Mouse (Mus musculus) cerebellum, adult 9-11 months (tissue): ENCODE measurements at regions not wholly inside any gene's neighbourhood (a gene's known extent, or its start where the extent isn't known, plus 50 kb on each side); places are given as distances from the start of the nearest gene placed in this dataset.
"Not testable (repeated sequence)": the region's sequence is repeated elsewhere in the genome, so short reads cannot be mapped to it uniquely, and the experiment has no call there.

Experiments
- DNase-seq: peaks from one replicate; pipeline ENCODE4 v3.0.0; 2022

DNA sequence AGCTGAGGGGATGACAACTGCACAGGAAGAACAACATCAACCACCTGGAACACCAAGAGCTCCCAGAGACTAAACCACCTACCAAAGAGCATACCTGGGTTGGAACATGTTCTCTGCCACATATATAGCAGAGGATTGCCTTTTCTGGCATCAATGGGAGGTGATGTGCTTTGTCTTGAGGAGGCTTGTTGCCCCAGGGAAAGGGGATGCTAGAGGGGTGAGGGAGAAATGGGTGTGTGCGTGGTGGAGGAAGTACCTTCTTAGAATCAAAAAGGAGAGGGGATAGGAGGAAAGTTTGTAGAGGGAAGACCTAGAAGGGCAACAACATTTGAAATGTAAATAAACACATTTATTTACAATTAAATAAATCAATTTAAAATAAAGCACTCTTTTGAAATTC lies 358.5 kb upstream of the Pfkp start:
- DNase-seq = no peak

DNA sequence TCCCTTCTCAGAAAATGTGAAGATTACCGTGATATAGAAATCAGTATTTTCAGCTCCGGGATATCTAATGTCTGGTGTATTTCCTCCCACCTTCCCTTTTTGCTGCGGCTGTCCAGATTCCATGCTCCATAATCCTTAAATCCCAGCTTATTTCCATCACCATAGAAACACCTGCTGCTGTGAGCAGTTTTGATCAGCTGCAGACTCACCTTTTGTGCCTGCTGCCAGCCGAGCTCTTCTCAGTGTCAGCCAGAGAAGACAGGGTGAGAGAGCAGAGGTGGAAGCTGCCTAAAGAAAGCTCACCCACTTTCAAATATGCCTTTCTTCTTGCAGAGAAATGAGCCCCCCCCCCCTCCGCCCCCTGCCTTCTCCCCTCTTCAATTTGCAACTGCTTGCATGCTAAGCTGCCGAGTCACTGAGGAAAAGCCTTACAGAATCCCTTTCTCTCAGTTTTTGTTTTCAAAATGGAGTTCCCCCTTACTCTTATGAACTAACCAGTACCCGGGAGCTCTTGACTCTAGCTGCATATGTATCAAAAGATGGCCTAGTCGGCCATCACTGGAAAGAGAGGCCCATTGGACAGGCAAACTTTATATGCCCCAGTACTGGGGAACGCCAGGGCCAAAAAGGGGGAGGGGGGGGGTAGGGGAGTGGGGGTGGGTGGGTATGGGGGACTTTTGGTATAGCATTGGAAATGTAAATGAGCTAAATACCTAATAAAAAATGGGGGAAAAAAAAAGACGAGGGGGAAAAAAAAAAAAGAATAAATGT lies 350.1 kb upstream of the Pfkp start:
- not testable (repeated sequence) for DNase-seq

DNA sequence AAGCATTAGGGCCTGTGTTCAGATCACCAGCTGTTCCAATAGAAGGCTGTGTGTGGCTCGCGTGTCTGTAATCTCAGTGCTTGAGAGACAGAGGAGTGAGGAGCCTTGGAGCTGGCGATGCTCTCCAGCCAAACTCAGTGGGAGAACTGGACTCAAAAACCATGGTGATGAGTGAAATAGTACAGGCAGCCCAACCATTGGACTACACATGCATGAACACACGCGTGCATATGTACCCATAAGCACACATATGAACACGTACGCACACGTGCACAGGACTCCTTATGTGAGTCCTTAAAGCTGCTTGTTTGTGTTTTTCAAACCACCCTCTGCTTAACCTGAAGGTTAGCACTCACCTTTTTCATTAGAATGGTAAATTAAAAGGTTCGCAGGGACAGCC lies 349.5 kb upstream of the Pfkp start:
- no peak for DNase-seq

DNA sequence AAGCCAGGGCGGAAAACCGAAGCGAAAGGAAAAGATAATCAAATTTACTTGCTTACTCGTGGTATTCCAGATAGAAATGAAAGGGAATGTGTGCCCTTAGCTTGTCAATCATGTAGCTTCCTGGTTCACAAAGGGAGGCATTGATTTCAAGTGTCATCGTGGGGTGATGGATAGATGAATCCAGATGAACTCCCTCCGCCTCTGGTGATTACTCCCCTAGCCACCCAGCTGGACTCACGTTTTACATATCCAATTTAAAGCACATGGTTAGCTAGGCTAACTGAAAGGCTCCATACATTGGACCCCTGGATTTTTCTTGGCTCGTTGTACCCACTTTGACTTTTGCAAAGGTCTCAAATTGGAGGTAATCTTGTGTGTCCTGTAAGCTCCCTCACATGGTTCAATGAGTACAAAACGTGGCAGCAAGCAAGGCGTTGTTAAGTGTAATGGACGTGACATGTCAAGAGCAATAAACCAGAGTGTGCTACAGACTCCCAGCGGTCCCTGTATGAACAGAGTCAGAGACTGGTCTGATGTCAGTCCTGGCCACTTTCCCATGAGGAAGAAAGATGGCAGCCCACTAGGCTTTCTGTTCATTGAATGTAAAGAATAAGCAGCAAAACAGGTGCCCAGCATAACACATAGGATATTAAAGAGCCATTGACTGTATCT lies 343.9 kb upstream of the Pfkp start:
- DNase-seq = no peak

DNA sequence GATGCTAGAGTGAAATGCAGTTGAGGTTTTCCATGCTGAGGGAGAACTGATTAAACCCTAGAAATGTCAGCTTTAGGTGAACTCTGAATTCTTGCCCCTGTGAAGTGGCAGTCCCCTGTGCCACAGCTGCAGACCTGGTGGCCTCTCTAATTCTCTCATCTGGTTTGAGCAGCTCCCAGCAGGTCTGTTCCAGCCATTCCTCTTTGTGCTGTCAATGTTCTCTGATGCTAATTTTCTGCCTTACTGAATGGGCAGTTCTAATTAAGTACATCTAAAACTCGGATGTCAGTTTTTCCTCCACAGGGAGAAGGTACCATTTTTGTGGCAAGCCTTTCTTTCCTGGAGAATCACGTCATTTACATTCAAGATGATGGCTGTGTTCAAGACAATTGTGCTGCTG lies 343.1 kb upstream of the Pfkp start:
- no peak for DNase-seq

DNA sequence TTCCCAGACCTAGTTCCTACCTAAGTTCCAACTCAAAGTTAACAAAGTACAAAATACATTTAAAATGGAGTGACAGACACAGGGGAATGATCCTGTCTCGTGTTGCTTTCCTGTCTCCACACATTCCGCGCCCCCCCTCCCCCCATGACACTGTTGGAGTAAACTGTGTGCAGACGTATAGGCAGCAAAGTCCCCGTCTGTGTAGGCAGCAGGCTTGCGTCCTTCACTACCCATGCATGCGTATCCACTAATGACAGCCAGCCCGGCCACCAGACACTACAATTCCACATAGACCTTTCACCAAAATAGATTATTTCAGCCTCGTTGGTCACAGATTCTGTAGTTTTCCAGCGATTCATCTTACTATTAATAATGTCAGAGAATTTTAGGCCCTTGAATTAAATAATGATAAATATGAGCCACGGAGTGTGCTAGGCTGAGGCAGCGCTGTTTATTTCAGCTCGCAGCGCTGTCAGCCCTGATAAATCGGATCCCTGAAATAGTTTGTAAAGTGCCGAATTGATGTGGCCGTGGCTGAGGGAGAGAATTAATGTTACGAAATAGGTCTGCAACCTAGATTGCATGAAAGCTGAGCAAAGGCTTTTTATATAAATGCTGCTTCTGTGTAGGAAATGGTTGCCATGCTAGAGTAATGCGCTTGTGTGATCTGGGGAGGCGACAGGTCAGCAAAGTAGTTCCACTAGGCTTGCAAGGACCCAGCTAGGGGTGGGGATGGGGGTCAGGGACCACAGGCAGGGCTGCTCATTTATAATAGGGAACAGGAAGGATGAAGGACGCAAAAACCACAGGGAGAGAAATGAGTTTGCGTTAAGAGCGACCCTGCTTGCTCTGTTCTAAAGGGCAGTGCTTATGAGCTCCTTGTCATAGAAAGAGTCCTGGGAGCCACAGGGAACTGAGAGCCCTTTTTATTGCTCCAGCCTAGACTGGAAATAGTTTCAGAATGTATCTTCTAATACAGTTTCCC lies 336.7 kb upstream of the Pfkp start:
- no peak for DNase-seq

DNA sequence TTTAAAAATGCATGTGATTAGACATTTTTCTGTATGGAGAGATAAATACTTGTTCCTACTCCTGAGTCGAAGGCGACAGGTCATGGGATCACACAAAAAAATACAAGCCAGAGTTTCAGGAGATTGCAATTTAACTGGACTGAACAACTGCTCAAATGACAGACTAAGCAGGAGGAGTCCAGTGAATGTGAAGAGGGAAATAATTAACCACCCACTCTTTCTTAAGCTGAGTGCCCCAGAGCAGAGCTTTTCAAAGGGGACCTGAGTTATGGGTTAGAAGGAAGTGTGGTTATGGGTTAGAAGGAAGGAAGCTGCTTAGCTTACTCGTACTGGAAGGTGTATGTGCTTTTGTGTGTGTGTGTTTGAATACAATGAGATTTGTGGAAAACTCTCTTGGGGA lies 307.1 kb upstream of the Pfkp start:
- no peak for DNase-seq

DNA sequence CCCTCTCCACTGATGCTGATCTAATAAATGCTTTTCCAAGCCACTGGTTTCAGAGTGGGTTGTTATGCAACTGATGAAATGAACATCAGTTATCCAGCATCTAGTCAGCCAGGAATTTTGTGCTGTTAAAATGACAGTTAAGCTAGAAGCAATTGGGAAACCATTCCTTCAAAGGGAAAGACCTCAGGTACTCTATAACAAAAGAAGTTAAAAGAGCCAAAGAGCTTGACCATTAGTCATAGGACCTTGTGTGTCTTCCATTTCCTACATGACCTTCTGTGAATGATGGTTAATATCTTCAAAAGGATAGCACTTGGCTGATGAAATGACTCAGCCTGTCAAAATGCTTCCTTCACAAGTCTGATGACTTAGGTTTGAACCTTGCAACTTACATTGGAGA lies 275.6 kb upstream of the Pfkp start:
- no peak for DNase-seq

DNA sequence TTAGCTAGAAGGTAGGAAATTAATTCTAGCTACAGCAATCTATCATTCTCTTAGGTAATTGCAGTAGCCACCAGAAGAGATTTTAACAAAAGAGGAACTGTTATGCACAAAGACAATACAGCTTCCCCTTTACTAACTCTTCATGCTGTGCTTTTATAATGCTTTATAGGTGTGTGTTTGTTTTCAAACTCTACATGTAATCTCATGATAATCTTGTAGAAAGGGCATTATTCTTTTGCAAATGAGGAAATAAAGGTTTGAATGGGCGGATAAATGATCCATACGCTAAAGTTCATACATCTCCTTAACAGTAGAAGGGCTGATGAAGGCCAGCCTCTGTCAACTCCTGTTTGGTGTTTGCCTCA lies 273.8 kb upstream of the Pfkp start:
- DNase-seq = no peak

DNA sequence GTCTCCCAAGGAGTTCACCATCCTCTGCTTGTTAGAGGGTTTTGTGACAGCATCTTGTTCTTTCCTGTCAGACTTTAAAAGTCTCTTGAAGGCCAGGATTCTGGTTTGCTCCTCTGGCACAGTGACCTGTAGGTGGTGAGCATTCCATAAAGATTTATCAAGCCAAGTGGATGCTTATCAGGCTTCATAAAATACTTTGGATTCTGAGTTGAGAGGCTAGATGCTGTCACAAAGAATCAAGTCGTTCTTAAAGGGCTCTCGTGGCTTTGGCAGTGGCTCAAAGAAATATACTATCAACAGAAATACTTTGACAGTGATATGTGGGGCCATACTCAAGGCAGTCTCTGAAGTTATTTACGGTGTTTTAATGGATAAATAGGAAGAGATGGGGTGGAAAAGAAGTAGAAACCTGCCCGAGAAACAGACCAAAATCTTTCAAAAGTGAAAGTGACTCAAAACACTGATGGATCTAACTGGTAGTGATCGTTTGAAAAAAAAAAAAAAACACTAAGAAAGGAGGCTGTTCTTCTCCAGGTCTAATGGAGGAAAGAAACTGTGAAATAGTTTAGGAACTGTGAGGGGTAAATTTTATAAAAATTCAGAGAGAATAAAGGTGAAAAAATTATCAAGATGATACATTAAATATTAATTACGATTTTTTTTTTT lies 273.2 kb upstream of the Pfkp start:
- DNase-seq = no peak

DNA sequence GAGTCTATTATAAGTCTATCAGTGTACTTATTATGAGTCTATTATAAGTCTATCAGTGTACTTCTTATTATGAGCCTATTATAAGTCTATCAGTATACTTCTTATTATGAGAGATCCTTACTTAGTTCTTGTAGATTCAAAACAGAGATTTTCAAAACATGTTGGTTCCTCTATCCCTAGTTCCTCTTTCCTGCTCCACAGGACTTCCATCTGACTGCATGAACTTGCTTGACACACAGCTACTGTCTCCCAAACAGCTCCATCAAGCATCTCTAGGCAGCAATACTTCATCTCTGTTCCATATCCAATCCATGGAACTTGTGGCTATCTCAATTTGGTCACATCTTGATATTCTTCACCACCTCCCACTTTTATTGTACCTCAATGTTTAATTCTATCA lies 257.4 kb upstream of the Pfkp start:
- no peak for DNase-seq

DNA sequence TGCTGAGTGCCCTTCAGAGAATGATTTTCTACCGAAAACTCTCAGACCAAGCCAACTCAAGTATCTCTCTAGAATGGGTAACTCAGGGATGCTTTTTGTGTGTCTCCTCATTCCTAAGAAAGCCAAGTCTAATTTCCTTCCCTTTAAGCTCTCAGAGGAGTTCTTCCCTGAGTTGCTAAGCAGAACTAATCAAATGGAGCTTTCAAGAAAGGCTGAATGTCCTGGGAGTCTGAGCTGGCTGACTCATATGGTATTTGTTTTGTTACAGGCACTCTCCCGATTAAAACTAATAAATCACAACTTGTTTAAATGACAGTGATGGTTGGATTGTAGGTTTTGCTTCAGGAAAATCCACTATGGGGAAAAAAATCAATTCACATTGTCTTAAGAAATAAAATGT lies 253.1 kb upstream of the Pfkp start:
- no peak for DNase-seq

DNA sequence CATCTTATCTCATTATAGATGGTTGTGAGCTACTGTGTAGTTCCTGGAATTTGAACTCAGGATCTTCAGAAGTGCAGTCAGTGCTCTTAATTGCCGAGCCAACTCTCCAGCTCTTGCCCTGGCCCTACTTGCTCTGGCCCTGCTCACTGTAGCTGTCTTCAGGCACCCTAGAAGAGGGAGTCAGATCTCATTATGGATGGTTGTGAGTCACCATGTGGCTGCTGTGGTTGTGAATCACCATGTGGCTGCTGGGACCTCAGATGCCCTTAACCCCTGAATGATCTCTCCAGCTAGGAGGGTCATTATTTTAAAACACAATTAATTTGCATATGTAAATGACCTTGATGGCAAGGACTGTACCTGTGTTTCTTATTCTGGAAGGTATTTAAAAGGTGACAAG lies 249.1 kb upstream of the Pfkp start:
- no peak for DNase-seq

DNA sequence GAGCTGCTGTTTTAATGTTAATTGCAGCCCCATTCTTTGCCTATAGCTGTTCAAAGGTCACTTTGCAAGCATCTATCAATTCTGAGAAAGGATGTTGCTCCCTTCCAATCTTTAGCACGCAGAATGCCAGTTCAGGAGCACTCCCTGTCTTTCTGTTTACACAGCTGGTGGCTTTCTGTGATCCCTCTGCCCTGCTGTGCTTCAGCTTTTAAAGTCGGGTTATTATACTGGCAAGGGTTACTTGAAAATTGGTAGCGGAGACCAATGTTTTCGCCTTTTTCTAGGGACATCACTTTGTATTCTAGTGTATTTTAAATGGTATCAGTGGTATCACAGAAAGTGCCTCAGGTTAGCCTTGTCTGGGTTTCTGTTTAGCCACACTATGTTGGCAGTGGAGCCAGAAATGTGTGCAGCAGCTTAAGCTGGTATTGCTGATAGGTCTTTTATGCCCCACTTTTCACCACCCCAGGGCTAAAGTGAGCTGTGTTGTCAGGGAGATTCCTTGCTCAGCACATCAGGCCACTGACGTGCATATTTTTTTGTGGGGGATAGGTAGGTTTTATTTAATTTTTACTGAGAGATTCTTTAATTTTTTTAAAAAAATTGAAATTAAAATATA lies 243.0 kb upstream of the Pfkp start:
- DNase-seq = no peak

DNA sequence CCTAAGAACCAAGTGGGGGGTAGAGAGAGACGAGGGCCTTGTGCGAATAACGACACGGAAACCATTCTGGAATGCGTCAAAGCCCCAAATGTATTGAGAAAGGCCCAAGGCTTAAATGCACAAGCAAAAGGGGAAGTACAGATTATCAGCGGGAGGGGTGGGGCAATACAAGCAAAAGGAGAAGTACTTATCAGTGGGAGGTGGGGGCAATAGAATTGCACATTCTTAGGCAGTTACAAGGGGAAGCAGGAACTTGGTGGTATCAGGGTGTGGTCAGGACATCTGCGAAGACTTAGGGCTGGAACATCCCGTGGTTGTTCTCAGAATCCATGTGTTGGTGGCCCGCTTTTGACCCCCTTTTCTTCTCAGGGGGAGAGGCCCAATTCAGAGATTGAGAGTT lies 240.9 kb upstream of the Pfkp start:
- not testable (repeated sequence) for DNase-seq

DNA sequence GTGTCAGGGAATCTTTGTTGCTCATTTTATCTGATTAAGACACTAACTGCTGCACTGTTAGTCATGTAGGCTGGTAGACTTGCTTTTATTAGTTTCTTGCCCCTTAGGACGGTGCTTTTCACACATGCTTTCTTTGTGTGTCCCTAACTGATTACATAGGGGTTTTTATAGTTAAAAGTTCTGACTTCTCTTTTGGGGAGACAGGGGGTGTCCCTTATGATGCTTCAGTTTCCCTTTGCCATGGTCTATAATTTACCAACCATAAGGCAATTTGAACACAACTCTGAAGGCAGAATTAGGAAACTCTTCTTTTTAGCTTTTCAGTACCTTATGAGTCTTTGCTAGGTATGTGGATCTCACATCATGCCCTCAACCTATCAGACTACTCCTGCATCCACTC lies 239.8 kb upstream of the Pfkp start:
- DNase-seq = no peak

DNA sequence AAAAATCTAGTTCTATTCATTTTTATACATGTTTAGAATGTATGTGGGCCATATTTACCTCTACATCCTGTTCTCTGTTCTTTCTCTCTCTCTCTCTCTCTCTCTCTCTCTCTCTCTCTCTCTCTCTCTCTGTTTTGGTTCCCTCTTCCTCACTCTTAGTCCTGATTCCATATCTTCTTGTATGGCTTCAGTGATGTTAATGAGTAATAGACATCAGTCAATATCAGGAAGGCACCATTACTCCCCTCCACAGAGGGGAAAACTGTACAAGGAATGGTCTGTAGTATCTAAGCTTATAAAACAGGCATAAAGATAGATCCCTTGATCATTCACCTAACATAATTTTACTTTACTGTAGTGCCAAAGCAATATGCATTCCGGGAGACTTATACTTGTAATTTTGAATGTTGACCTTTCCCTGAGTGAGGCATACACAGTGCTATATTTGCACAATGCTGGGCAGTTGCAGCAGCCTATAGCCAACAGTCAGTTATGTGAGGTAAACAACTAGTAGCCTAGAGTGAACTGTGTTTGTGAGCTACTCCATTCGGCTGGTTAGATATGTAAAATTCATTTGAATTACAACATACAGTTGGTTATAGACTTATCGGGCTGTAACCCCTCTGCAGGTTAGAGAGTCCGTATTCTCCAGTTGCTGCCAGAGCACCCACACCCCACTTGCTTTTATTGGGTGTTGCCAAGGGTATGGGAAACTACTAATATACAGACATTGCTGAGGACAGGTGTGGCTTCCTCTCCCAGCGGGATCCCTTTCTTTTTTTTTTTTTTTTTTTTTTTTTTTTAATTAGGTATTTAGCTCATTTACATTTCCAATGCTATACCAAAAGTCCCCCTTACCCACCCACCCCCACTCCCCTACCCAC lies 228.7 kb upstream of the Pfkp start:
- no peak for DNase-seq

DNA sequence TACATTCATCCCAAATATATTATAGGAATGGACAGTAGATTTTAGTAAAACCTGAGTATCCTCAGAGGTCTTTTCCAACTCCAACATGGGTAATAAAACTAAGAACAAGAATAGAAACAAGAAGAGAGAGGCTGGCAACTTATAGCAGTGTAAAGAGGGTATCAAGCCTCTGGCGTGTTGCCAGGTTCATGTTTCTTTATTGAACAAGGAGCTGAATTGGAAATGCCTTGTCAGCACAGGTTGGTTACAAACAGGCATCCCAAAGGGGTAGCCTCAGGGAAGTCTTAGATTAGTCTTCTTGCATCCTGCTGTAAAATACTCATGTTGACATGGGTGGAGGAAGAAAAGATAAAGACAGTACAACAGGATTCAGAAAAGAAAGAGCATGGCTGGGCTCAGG lies 213.6 kb upstream of the Pfkp start:
- no peak for DNase-seq

DNA sequence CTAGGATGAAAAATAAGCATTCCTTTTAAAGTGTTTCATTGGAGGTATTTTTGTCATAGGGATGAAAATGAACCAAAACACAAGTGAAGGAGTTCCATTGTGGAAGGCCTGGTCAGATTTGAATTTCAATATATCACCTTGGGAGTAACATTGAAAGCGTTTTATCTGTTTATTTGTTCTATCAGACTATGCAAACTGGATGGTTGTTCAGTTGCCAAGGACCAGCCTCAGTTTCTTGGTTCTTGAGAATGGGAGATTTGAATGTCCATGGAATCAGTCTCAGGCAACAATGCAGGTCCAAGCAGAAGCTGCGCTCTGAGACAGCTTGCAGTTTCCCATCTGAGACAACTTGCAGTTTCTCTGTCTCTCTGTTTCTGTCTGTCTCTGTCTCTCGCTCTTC lies 211.0 kb upstream of the Pfkp start:
- no peak for DNase-seq

DNA sequence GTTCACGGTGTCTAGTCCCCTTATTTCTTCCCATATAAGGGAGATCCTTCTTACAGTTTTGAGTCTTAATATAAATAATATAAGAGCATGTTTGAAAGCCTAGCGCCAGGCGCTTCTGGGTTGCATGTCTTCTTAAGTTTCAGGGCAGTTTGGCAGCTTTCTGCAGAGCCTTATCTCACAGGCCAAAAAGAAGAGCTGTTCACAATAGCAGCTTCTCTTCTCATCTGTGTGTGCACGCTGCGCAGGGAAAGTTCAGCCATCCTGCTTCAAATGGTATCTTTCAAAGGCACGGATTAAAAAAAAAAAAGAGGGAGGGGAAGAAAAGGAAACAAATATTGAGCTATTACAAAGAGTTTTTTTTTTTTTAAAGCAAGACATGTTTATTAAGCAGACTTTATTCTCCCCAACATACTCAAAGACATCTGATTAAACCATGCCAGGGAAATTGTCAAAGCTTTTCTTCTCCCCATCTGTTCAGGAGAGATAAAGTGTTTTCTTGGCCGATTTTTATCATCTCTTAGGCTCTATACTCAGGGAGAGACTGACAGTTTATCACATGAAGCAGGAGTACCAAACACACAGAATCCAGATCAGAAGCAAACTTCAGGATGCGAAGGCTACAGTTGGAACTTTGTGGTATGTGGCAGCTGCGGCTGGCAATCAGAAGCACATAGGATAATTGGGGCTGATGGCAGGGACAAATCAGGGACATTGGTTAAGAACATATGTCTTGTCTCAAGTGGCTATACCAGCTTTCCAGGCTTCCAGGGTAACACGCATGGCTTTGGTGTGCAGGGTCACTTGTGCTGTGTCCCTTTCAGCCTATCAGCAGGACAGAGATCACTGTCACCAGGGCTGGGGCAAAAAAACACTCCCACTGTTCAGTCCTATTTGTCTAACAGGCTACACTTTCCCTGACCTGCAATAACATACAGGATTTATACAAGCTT lies 206.9 kb upstream of the Pfkp start:
- no peak for DNase-seq
